Mouse (Mus musculus): ENCODE results near the gene Tead4. TPM values are rescaled to one million over a fixed set of nuclear protein-coding genes. Genes with fewer than 3 reads are reported as not detected.
A peak's percentile ranks its signal among the peaks of the same experiment; 100 is the strongest.

Gene Tead4
- total RNA-seq, 1 experiment from 2014 or later = 4.7 TPM

DNA sequence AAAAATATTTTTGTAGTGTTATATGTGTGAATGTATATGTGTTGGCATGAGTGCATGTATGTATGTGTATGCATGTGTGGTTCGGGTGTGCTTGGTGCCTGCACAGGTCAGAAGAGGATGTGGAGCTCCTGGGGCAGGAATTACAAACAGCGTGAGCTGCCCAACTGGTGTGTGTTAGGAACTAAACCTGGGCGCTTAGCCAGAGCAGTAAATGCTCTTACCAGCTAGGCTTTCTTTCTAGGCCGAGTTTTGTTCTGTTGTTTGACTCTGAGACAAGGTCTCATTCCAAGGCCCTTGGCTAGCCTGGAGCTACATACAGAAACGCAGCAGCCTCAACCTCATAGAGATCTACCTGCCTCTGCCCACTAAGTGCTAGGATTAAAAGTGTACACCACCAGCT, 9.3 kb downstream of the Tead4 start:
- DNase-seq = no peak

DNA sequence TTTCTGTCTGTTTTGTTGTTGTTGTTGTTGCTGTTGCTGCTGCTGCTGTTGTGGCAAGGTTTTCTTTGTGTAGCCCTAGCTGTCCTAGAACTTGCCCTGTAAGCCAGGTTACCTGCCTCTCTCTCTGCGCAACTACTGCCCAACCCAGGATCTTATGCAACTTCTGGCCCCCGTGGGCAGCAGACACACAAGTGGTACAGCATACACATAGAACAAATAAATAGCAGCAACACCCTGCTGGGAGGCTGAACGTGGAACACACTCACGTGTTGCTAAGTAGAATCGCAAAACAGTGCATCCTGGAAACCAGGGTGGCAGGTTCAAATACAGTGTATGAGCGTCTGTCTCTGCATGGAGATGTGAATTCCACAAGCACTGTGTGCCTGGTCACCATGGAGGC, 11.9 kb downstream of the Tead4 start:
- DNase-seq = no peak

DNA sequence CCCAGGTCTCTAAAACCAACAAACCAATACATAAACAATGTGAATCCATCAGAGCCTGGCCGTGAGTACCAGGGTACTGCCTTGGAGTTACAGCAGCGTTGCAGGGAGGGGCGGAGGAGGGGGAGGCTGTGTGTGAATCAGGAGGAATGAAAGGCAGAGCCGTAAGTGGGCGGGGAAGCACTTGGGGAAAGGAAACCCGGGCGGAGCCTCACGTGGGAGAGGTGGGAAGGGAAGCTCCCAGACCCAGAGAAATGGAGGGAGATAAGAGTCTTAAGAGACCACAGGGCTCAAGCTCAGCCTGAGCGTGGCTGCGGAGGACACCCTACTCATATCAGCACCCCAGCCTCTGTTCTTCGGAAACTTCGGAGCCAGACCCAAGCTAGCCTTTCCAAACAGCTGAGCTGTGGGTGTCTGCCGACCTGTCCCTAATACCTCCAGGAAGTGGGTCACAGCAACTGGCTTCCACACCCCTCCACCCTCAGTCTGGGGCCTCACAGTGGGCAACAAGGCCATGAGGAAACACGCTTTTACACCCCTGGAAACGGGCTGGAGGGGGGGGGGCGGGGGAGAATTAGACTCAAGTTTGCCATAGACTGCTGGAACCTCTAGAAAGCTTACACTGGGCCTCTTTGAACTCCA, 14.7 kb downstream of the Tead4 start:
- peak; percentile 87 for DNase-seq

DNA sequence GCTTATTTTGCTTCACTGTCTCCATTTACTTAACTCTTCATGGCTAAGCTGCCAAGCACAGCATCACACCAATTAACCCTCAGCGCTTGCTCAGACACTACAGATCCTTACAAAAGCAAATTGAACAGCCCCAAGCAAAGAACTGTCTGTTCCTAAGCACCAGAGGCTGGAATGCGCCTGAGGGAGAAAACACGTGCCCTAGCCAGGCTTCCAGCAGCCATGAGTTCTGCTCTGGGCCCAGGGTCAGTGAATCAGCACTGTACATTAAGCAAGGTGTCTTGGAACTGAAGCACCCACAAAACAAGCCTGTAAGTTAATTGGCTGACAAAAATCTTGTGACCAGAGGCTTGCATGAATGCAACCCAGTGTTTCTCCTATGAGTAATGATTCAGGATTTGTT, 18.5 kb downstream of the Tead4 start:
- DNase-seq = no peak

DNA sequence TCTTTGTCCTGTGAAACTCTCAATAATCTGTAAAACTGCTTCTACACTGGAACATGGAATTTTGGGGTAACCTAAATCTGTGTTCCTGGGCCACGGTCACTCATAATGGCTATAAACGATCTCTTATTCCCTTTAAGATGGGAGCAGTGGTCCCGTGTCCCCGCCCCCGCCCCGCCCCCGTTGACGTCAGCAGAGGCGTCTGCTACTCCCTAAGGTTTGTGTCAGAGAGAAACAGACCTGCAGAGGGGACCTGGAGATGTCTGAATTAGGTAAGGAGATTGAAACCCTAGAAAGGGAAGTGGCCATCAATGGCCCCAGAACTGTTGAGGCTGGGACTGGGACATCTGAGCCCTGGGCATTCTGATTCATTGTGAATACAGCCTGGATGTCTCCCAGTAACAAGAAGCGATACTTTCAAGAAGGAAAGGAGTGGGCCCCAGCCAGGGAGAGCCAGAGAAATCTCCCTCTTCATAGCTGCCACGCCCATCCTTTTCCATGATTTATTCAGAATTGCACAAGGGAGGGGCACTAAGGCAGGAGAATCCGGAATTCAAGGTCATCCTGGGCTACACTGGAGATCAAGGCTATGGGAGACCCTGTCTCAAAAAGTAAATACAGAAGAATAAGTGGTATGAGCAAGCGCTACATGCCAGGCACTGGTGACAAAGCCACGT, 20.0 kb downstream of the Tead4 start:
- no peak for DNase-seq

DNA sequence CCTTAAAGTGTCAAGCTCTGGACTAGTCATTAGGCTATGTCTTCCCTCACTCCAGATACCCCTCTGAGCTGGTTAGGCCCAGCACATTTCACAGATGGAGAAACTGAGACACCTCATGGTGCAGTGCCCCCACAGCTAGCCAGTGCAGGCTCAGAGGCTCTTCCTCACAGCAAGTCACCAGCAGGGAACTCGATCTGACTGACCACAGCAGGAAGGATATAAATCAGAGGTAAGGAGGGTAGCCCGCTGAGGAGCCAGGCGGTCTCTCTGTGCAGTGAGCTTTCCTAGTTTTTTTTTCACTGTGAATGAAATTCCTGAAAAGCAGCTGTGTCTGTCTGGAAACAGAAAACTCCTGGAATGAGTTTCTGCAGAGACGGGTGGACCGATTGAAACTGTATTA, 21.0 kb downstream of the Tead4 start:
- DNase-seq = no peak

DNA sequence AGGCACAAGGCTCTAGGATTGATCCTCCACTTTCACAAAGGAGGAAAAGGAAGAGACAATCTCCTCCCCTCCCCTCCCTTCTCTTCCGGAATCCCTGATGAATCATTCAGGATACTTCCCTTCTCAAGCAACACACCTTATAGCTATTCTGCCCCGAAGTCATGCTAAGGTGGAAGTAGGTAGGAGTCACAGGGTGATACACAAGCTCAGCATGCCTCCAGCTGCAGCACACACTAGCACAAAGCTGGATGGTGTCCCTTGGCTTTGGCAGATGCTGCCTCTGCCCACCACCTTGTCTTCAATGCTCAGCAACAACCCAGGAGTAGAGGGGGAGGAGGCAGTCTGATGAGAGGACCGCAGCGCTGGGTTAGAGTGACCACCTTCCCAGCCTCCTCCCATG, 21.5 kb downstream of the Tead4 start:
- no peak for DNase-seq

DNA sequence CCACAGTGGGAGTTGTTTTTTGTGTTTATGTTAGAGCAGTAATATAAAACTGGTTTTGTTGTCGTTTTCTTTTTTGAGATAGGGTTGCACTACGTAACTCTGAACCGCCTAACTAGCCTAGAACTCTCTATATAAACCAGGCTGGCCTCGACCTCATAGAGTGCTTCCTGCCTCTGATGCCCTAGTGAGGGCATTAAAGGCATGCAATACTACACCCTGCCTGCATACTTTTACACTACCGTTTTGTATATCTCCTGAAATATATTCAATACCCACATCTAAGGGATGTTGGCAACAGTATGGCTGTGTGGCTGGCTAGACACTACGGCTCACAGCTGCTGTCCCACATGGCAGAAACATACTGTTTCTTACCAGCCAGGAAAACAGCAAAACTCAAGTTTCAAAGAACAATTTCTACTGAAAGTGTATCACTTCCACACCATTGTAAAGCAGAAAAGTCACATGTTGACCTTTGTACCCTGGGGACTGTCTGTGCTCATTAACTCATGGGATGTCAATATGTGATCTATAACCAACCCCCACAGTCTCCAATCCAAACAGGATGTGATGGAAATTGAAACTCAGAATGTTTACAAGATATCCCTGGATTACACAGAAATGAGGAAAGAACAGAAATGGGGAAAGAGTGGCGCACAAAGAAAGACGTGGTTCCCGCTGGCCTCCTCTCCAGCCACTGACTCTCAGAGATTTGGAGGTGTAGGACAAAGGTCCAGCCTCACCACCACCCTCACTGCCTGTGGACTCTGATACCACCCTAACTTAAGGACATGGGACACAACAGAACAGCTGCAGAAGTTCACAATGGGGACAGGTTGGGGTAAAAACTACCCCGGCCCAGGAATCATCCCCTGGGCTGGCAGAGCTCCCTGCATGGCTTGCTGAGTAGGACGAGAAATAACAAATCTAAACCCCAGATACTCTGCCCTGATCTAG, 23.2 kb downstream of the Tead4 start:
- DNase-seq = no peak

DNA sequence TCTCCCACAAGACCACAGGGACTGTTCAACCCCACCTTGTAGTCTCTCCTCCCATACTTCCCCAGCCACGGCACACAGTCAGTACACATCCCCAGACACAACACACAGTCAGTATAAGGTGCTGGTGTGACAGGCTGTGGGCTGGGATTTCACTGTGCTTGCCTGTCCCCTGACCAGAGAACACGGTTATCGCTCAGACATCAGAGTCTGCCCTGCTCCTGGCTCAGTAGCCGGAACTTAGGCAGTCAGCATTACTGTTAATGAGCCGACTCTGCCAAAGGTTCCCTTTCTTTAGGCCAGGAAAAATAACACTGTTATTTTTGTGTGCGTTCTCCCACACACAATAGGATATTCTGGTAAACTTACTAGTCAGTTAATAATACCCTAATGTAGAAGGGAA, 24.3 kb downstream of the Tead4 start:
- no peak for DNase-seq

DNA sequence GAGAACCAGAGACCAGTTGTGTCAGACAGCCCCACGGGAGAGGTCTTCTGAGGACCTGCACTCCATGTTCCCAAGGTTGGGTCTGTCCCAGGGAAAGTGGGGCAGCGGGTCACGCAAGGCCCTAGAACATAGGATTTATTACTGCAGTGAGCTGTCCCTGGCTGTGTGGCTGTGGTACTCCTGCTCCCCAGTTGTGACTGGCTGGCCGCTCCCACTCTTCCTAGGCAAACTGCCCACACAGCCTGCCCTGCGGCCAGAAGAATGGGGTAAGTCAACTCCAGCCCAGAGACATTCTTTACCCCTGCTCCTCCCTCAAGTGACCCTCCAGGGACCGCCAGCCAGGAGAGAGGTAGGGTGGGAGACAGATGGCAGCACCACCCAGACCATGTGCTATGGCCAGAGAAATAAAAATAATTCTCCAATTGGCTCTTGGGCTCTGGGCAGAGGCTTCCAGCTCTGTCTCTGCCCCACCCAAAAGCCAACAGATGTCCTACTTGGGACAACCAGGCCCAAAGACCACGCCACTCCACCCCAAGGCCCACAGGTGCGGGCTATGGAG, 25.0 kb downstream of the Tead4 start:
- peak; percentile 80 for DNase-seq

DNA sequence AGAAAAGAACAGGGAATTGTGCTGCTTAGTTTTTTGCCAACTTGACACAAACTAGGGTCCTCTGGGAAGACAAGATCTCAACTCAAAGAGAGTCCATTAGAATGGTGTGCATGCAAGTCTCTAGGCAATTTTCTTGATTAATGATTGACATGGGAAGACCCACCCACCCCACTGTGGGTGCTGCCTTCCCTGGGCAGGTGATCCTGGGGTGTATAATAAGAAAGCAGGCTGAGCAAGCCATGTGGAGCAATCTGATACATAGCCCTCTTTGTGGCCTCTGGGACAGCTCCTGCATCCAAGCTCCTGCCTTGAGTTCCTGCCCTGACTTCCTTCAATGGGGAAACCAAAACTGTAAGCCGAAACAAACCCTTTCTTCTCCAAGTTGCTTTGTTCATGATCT, 27.1 kb downstream of the Tead4 start:
- no peak for DNase-seq

DNA sequence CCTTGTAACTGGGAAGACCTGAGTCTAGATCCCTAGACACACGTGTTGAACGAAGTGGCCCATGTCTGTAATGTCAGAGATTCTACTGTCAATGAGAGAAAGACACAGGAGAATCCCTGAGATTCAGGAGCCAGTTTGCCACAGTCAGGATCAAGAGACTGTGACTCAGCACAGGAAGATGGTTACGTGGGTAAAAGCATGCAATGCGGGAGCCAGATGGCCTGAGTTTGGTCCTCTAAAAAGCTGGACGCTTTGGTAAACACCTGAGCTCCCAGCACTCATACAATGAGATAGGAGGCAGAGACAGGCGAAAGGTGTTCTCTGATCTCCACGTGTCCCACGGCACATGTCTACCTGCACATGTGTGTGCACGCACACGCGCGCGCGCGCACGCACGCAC, 27.9 kb downstream of the Tead4 start:
- DNase-seq = no peak

DNA sequence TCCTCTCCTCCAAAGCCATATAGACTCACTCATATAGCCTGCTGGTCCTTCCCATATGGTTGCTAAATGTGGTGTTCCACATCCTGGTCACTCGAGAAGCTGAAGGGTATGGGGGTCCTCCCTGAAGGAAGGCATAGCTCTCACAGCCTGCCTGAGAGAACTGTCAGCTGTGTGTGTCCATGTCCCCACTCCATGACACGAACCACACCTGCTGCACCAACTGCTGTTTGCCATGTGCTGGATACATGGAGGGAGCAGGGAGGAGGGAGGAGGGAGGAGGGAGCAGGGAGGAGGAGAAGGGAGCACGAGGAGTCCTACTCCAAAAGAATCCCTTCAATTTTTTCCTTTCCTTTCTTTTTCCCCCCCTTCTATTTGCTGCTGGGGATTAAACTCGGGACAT, 30.8 kb downstream of the Tead4 start:
- no peak for DNase-seq

DNA sequence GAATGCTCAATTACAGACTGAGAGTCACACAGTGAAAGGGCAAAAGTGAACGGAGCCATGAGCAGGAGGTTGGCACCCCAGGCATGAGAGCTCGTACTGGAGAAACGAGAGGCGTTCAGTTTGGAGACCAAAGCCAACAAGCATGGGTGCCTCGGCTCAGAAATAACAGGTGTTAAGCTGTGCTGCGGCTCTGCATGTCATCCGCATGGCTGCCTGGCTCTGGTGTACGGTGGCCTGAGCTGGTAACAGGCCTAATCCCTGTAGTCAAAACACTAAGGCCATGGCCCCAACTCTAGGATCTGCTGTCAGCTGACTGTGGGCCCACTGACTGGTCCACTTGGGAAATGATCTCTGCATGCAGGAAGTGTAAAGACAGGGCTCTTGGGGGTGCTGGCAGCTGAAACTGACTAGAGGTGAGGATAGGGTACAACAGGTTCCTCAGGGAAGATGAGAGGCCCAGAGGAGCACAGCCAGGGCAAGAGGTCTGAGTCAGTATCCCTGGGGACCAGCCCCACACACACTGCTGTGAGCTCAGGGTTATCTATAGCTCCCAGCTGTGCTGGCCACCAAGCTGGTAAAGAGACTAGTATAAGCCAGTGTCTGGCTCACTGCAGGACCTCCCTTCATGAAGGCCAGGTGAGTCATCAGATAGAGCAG, 35.6 kb downstream of the Tead4 start:
- DNase-seq = no peak

DNA sequence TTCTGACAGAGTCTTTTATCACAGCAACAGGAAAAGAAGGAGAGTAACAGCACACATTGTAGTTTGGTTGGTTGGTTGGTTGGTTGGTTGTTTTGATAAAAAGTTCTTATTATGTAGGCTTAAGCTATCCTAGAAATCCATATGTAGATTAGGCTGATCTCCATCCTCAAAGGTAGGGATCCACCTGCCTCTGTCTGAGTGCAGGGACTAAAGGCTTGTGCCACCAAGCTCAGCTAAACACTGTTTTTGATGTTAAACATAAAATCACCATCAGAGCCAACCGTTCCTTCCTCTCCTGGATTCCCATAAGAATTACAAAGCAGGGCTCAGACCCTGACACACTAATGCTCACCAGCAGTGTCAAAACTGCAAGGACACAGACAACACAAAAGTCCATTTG, 39.1 kb downstream of the Tead4 start:
- no peak for DNase-seq

DNA sequence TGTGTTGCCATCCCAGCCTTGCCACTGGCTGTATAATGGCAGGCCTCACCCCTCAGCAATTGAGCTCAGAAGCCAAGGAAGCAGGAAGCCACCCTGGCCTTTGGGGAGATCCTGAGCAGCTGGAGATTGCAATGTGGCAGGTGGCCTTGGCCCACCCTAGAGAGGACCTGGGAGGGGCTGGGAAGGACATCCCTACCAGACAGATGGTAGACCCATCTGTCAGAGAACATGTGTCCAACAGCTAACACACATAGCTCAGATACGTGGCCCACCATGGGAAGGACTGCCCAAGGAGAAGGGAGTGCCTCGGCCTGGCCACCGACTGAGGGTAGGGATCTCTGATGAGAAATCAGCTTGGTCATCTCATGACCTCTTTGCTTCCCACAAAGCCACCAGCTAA, 41.4 kb downstream of the Tead4 start:
- DNase-seq = no peak

DNA sequence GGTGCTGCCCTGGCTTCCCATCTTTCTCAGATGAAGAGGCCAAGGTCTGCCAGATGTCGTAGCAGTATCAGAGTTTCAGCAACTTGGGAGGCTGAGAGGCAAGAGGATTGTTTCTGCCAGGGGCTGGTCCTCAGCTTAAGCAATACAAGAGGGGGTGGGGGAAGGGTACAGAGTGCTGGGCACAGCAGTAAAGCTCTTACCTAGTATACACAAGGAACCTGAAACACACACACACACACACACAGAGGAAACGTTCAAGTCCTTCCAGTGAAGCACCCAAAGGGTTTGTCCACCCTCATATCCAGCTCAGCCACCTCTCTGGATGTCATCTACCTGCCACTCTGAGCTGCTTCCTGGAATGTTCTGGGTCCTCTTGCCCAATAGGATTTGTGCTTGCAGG, 44.7 kb downstream of the Tead4 start:
- DNase-seq = no peak

DNA sequence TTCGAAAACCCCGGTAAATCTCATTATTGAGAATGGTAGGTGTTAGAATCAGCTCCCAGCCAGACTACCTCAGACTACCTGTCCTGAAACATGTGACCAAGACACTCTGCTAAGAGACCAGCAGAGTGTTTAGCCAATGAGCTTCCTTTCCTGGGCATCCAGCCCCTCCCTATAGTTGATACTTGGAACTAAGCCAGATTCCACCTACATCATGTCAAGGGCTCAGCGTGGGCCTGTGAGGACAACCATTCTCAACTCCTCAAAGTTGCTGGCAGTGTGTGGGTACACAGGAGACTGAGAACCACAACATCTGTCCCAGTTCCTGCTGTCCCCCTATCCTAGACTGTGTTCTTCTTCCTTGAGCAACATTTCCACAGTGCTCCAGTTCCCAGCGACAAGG, 45.3 kb downstream of the Tead4 start:
- DNase-seq = no peak

DNA sequence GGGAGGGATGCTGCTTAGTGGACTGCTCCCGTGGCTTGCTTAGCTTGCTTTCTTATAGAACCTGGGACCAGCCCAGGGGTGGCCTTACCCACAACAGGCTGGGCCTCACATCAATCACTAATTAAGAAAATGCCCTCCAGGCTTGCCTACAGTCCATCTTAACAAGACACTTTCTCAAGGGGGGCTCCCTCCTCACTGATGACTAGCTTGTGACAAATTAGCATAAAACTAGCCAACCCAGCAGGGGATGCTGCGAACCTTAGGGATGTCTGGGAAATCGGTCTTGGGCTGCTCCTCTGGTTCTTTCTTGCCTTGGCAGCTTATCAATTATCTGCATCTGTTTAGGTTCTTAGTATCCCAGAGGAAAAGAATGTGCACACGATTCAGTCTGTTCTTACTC, 46.1 kb downstream of the Tead4 start:
- DNase-seq = no peak

DNA sequence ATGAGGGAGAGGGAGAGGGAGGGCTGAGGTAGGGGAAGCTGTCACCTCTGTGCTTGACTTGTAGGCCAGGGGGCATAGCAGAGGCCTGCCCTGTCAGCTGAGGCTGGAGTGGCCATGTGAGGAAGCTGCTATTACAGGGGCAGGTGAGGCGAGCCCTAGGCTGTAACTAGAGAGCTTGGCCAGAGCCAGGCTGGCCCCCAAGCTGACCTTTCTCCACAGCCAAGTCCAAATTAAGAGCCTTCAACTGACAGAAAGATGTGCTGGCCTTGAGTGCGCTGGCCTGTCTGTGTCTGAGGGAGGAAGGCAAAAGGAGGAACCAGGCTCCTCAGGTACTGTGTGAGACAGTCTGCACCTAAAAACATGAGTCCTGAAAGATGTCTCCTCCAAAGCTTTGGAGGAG, 47.5 kb downstream of the Tead4 start:
- peak; percentile 29 for DNase-seq

DNA sequence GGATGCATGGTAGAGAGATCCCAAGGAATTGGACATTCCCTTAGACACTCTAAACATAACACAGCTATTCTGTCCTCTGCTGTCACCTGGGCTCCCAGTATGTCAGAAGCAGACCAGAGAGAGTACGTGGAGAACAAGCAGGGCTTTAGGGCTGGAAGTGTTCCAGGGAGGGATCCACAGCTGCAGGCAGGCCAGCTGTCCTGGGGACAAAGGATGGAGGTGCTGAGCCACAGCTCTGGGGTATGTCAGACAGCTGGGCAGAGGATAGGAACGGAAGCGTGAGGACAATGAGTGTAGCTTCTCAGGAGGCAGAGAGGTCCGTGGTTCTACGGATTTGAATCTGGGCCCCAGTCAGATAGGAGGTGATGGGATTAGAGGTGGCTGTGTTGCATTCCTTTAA, 50.0 kb downstream of the Tead4 start:
- no peak for DNase-seq

DNA sequence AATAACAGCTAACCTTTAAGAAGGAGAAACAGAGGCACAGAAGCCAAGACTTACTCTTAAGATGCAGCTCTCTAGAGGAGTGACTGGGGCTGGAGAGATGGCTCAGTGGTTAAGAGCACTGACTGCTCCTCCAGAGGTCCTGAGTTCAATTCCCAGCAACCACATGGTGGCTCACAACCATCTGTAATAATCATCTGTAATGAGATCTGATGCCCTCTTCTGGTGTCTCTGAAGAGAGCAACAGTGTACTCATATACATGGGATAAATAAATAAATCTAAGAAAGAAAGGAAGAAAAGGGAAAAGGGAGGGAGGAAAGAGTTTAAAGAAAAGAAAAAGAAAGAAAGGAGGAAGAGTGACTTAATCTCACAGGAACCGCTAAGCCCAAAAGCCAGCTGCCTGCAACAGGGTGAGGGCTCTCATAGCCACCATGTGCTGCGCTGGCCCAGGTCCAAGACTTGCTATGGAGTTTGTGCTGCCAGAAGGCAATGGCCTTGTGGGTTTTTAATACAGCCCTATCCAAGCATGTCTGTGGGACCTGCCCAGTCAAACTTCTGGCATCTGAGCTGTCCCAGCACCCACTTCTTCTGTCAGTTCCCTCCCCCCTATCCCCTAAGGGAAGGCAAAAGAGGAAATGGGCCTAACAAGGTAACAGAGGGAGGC, 63.4 kb downstream of the Tead4 start:
- DNase-seq = peak; percentile 71

All from adrenal gland, postnatal 14 days (tissue).